Comparison of ENCODE assay signal across 11 mouse cellular contexts in the genomic region with DNA sequence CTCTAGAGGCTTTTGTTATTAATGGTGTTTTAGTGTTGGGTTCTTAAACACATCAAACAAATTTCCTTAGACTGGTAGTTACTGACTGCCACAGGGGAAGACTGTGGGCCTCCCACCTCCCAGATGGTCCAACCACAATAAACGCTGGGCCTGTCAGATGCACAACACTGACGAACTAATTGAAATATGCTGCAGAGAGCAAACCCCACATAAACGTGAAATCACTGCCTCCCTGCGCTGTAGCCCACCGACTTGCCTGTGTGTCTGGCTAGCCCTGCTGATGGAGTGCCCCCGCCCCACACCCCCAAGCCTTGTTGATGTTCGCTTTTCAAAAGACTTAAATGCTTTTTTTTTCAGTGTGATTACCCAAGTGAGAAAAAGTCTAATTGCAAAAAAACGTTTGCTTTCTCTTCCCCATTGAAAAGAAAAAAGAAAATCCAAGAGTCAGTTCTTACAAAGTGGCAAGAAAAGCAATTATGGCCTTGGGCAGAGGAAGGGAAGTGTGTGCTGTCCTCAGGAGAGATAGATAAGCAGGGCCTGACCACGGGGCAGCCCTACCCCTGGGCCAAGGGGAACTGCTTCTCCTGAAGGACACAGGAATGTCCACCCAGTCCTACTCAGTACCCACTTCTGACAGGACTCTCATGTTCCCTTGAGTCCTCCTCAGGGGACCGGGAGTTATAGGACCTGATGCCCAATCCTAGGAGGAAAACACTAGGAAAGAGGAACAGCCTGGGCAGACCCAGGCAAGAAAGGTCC. TPM values are rescaled to one million over a fixed set of nuclear protein-coding genes. Genes with fewer than 3 reads are reported as not detected.
DNase-seq lines count a peak whose midpoint lies in the region; ATAC-seq and TF ChIP-seq lines count a peak whose summit lies in the region.
"Had no signal": no experiment of that assay in that cellular context is flagged by ENCODE, and none has a peak within 500 bp of the region (broad histone marks: within the 10 kb centered on the region; RNA-seq: fewer than 3 reads in every experiment).

No protein-coding gene starts in this region.

- 0 out of 2 replicates have a peak overlapping the region, but pooled peaks have one; percentile 3 for H3K27ac ChIP-seq in hindbrain, embryonic 10.5 days
- no peak overlapping the region for H3K27ac ChIP-seq in hindbrain, embryonic 11.5 days (ENCODE audit: low read depth, low read length)
- H3K27ac ChIP-seq in MEL (ENCODE audit: control insufficient read depth, low read depth, low read length), result no peak overlapping the region
- peak overlapping the region; percentile 12; the same call in 1 of the 2 replicates for H3K27ac ChIP-seq in embryonic facial prominence, embryonic 15.5 days (replicated peaks)
- H3K27ac ChIP-seq: macrophage had no signal

- intact Hi-C loops in left cerebral cortex, postnatal 4 days (cut with DNase I), result no loop called here

- DNase-seq in hindbrain, embryonic 10.5 days (ENCODE audit: low spot score), result no peak
- no peak for DNase-seq in hindbrain, embryonic 11.5 days (ENCODE audit: low spot score)
- DNase-seq in MEL (ENCODE audit: low read depth, low spot score), result peak; percentile 10
- DNase-seq in layer of hippocampus, adult 8-10 months (ENCODE audit: low spot score in 2 of 2), result peak; percentile 55 to 70
- DNase-seq in left cerebral cortex, postnatal 4 days, result no peak
- no peak for DNase-seq in urinary bladder, postnatal 10 days (ENCODE audit: low spot score)
- no peak for DNase-seq in lung, postnatal 10 days
- DNase-seq: right cerebral cortex, postnatal 14 days had no signal

- H3K9ac ChIP-seq in hindbrain, embryonic 11.5 days (ENCODE audit: low read depth, low read length), result no peak overlapping the region
- no peak overlapping the region for H3K9ac ChIP-seq in MEL (ENCODE audit: control insufficient read depth, low read depth, low read length, poor library complexity, severe bottlenecking)
- H3K9ac ChIP-seq in embryonic facial prominence, embryonic 15.5 days, result no peak overlapping the region

- no peak for TF ChIP-seq EP300 in MEL (IDR thresholded peaks at IDR 0.05; ENCODE audit: low read depth in 1 of 2, low read length in 2 of 2)

- no peak for TF ChIP-seq CTCF in MEL (IDR thresholded peaks at IDR 0.05 in 2 of 3, conservative IDR thresholded peaks at IDR 0.05 in 1 of 3; ENCODE audit: control insufficient read depth in 1 of 3, insufficient read depth in 1 of 3, low read depth in 2 of 3, low read length in 3 of 3, poor library complexity in 1 of 3, severe bottlenecking in 1 of 3)

- H3K27me3 ChIP-seq in hindbrain, embryonic 10.5 days (ENCODE audit: insufficient read depth, poor library complexity, severe bottlenecking), result no peaks in the 10 kb centered on the region
- H3K27me3 ChIP-seq in hindbrain, embryonic 11.5 days (ENCODE audit: control insufficient read depth, insufficient read depth, low read length), result no peaks in the 10 kb centered on the region
- no peaks in the 10 kb centered on the region for H3K27me3 ChIP-seq in MEL (ENCODE audit: control insufficient read depth in 1 of 2, insufficient read depth in 2 of 2, low read length in 2 of 2)
- no peaks in the 10 kb centered on the region for H3K27me3 ChIP-seq in embryonic facial prominence, embryonic 15.5 days

- H3K36me3 ChIP-seq in hindbrain, embryonic 10.5 days, result peaks cover 19% of the 10 kb centered on the region
- H3K36me3 ChIP-seq in hindbrain, embryonic 11.5 days (ENCODE audit: control insufficient read depth, insufficient read depth, low read length), result no peaks in the 10 kb centered on the region
- no peaks in the 10 kb centered on the region; a peak in 1 of 4 replicates for H3K36me3 ChIP-seq in MEL (ENCODE audit: control insufficient read depth in 1 of 2, insufficient read depth in 2 of 2, low read length in 2 of 2)
- peaks cover 11% of the 10 kb centered on the region for H3K36me3 ChIP-seq in embryonic facial prominence, embryonic 15.5 days

- H3K4me3 ChIP-seq in hindbrain, embryonic 10.5 days, result no peak overlapping the region
- no peak overlapping the region for H3K4me3 ChIP-seq in hindbrain, embryonic 11.5 days (ENCODE audit: low read depth, low read length)
- no peak overlapping the region for H3K4me3 ChIP-seq in MEL (ENCODE audit: control insufficient read depth in 1 of 2, insufficient read depth in 1 of 2, low read depth in 2 of 2, low read length in 2 of 2)
- H3K4me3 ChIP-seq in embryonic facial prominence, embryonic 15.5 days (replicated peaks), result no peak overlapping the region
- H3K4me3 ChIP-seq: erythroblast, embryonic 14.5 days had no signal

- TF ChIP-seq POLR2A in MEL (IDR thresholded peaks at IDR 0.05; ENCODE audit: control insufficient read depth in 1 of 2, insufficient read depth in 1 of 2, low read depth in 1 of 2, low read length in 2 of 2, poor library complexity in 1 of 2), result no peak

- TF ChIP-seq RAD21 in MEL (IDR thresholded peaks at IDR 0.05; ENCODE audit: low read depth, low read length), result no peak

- peaks cover 35% of the 10 kb centered on the region for H3K4me1 ChIP-seq in hindbrain, embryonic 10.5 days (replicated peaks)
- H3K4me1 ChIP-seq in hindbrain, embryonic 11.5 days (replicated peaks; ENCODE audit: control insufficient read depth, insufficient read depth, low read length), result peaks cover 9% of the 10 kb centered on the region; the same call in 1 of the 2 replicates
- no peaks in the 10 kb centered on the region for H3K4me1 ChIP-seq in MEL (ENCODE audit: control insufficient read depth in 1 of 2, insufficient read depth in 2 of 2, low read length in 2 of 2)
- peaks cover 27% of the 10 kb centered on the region for H3K4me1 ChIP-seq in embryonic facial prominence, embryonic 15.5 days

- H3K9me3 ChIP-seq in hindbrain, embryonic 10.5 days, result no peaks in the 10 kb centered on the region
- no peaks in the 10 kb centered on the region for H3K9me3 ChIP-seq in hindbrain, embryonic 11.5 days (ENCODE audit: control insufficient read depth, low read length)
- H3K9me3 ChIP-seq in MEL (replicated peaks; ENCODE audit: insufficient read depth, low read length), result no peaks in the 10 kb centered on the region
- no peaks in the 10 kb centered on the region for H3K9me3 ChIP-seq in embryonic facial prominence, embryonic 15.5 days (replicated peaks)

- H3K4me2 ChIP-seq in hindbrain, embryonic 11.5 days (replicated peaks; ENCODE audit: low read depth, low read length), result no peak overlapping the region
- peak overlapping the region; percentile 19 for H3K4me2 ChIP-seq in embryonic facial prominence, embryonic 15.5 days (replicated peaks)

- WGBS in hindbrain, embryonic 10.5 days, result 58% methylated on average over 10 of the region's 10 CpGs
- WGBS in hindbrain, embryonic 11.5 days, result 55% methylated on average over 10 of the region's 10 CpGs
- WGBS in embryonic facial prominence, embryonic 15.5 days, result 30% methylated on average over 10 of the region's 10 CpGs

- H3K79me2 ChIP-seq in MEL (ENCODE audit: control insufficient read depth, insufficient read depth, low read length, poor library complexity), result no peaks in the 10 kb centered on the region

- no peak for ATAC-seq in hindbrain, embryonic 11.5 days (ENCODE audit: low FRiP score)
- no peak for ATAC-seq in embryonic facial prominence, embryonic 15.5 days (ENCODE audit: insufficient number of reproducible peaks, low FRiP score, low TSS enrichment, low read depth)

TF ChIP-seq in MEL, 35 proteins besides CTCF, POLR2A, EP300 and RAD21:
- TF ChIP-seq ZNF384 (IDR thresholded peaks at IDR 0.05; ENCODE audit: low read depth, low read length) (no peak), MYC (IDR thresholded peaks at IDR 0.05; ENCODE audit: low read depth, low read length) (no peak), SMC3 (IDR thresholded peaks at IDR 0.05; ENCODE audit: low read depth, low read length) (no peak), MYB (IDR thresholded peaks at IDR 0.05; ENCODE audit: low read depth, low read length) (no peak), JUND (IDR thresholded peaks at IDR 0.05; ENCODE audit: low read depth, low read length) (no peak), NRF1 (IDR thresholded peaks at IDR 0.05; ENCODE audit: insufficient read depth, low read depth, low read length, poor library complexity, severe bottlenecking) (no peak), TBP (IDR thresholded peaks at IDR 0.05; ENCODE audit: low read depth, low read length) (no peak), MAFK (IDR thresholded peaks at IDR 0.05; ENCODE audit: borderline replicate concordance, low read depth, low read length) (no peak)

RNA-seq across cellular contexts. Expression of a gene that starts 7.7 kb away (rescaled TPM):
- 3.2 and 3.6 TPM in 2 replicates for polyA plus RNA-seq in hindbrain, embryonic 10.5 days (2016; fragmentation: Nextera tagmentation; extraction: Ambion mirVana)
- 5.1 and 6.0 TPM in 2 replicates for polyA plus RNA-seq in hindbrain, embryonic 11.5 days (2014; fragmentation: Nextera tagmentation; extraction: Ambion mirVana)
- 5.7 and 7.0 TPM in 2 replicates for total RNA-seq in MEL (2012; rRNA removed)
- 10 to 100 TPM in 1 of 2 experiments, not detected in 1; 22.2 TPM for polyA plus RNA-seq in MEL (2012; ENCODE audit: insufficient read depth in 1 of 2, insufficient read length in 2 of 2, low read depth in 1 of 2, low replicate concordance in 2 of 2, missing spikeins in 1 of 2)
- polyA plus RNA-seq in embryonic facial prominence, embryonic 15.5 days (2015; fragmentation: Nextera tagmentation; extraction: Ambion mirVana), result 5.0 and 5.9 TPM in 2 replicates
- total RNA-seq in layer of hippocampus, adult 8-10 months (2022), result 100 to 1,000 TPM; 260 to 337 (median 315) TPM
- 100 to 1,000 TPM; 146 to 151 TPM for total RNA-seq in left cerebral cortex, postnatal 4 days (2021)

Comparison
In these comparisons a context has a peak if more than half of its experiments do, and no peak if none do; other contexts are left out.
1. H3K27ac ChIP-seq: peak in hindbrain, embryonic 10.5 days (single experiment) and embryonic facial prominence, embryonic 15.5 days (single experiment); none in hindbrain, embryonic 11.5 days (single experiment) and MEL (single experiment).
2. DNase-seq: peak in MEL (single experiment) and layer of hippocampus, adult 8-10 months (2 of 2); none in hindbrain, embryonic 10.5 days (single experiment), hindbrain, embryonic 11.5 days (single experiment), left cerebral cortex, postnatal 4 days (single experiment), urinary bladder, postnatal 10 days (single experiment) and lung, postnatal 10 days (single experiment).